Mouse (Mus musculus): ENCODE data around the gene Ibtk.

Gene Ibtk

GRCm38 (mm10) chr9:85701981-85702380, 47.2 kb downstream of the Ibtk start:
- DNase-seq (ENCODE audit: low spot score in 2 of 2) = no peak

GRCm38 (mm10) chr9:85695606-85696005, 53.5 kb downstream of the Ibtk start:
- DNase-seq (ENCODE audit: low spot score in 2 of 2) = no peak

GRCm38 (mm10) chr9:85693231-85694116, 55.7 kb downstream of the Ibtk start:
- DNase-seq (ENCODE audit: low spot score in 2 of 2) = no peak

GRCm38 (mm10) chr9:85685010-85685409, 64.1 kb downstream of the Ibtk start:
- DNase-seq (ENCODE audit: low spot score in 2 of 2) = no peak

GRCm38 (mm10) chr9:85675131-85675905, 73.8 kb downstream of the Ibtk start:
- no peak for DNase-seq (ENCODE audit: low spot score in 2 of 2)

GRCm38 (mm10) chr9:85673907-85674481, 75.1 kb downstream of the Ibtk start:
- peak; percentile 35 to 54 for DNase-seq (ENCODE audit: low spot score in 2 of 2)

GRCm38 (mm10) chr9:85671582-85672331, 77.4 kb downstream of the Ibtk start:
- no peak for DNase-seq (ENCODE audit: low spot score in 2 of 2)

GRCm38 (mm10) chr9:85664316-85664715, 84.8 kb downstream of the Ibtk start:
- no peak for DNase-seq (ENCODE audit: low spot score in 2 of 2)

GRCm38 (mm10) chr9:85663810-85664209, 85.3 kb downstream of the Ibtk start:
- DNase-seq (ENCODE audit: low spot score in 2 of 2) = no peak

- no peak for DNase-seq (ENCODE audit: low spot score in 2 of 2)
These were observed 86.0 kb downstream of the Ibtk start for GRCm38 (mm10) chr9:85663091-85663490.

GRCm38 (mm10) chr9:85653401-85653800, 95.7 kb downstream of the Ibtk start:
- DNase-seq (ENCODE audit: low spot score in 2 of 2) = no peak

- no peak for DNase-seq (ENCODE audit: low spot score in 2 of 2)
These were observed 110.9 kb downstream of the Ibtk start for GRCm38 (mm10) chr9:85638276-85638675.
